In the genomic region with DNA sequence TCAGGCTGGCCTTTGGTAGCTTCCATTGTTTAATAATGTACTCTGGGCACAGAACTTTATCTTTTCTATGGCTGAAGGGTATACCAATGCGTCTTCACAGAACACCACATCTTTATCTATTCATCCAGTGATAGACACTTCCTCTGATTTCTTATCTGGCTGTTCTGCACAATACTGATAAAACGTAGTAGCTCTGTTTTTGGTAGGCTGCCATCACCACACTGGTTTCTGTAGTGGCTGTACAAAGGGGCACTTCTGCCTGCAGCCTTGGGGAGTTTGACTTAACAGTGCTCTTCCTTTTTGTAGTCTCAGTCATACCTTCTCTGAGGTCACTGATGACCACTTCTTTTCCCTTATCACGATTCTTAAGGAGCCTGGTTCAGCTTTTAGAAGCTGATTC, we compare ENCODE assay signal across 20 mouse cellular contexts.
A peak's percentile ranks its signal among the peaks of the same experiment; 100 is the strongest.
DNase-seq lines count a peak whose midpoint lies in the region; ATAC-seq and TF ChIP-seq lines count a peak whose summit lies in the region.
"Had no signal": no experiment of that assay in that cellular context is flagged by ENCODE, and none has a peak within 500 bp of the region (broad histone marks: within the 10 kb centered on the region; RNA-seq: fewer than 3 reads in every experiment).

No protein-coding gene starts in this region.

- DNase-seq in lung, postnatal 0 days (ENCODE audit: low spot score) = no peak
- no peak for DNase-seq in lung, postnatal 10 days
- peak; percentile 10 for DNase-seq in CD4-positive helper T cell, adult 2 months (ENCODE audit: low read depth, low spot score)
- DNase-seq in urinary bladder, postnatal 4 days (ENCODE audit: low spot score in 2 of 2) = no peak
- no peak for DNase-seq in spleen, adult 12 weeks (ENCODE audit: low spot score)
- DNase-seq: adrenal gland, postnatal 14 days; cerebellum, adult 11-12 months; cerebellum, adult 9-10 months; cerebellum, postnatal 36 days; forebrain, postnatal 0 days; gastrocnemius, postnatal 14 days; heart, postnatal 10 days; heart, postnatal 4 days had no signal

- H3K9ac ChIP-seq in lung, postnatal 0 days (replicated peaks; ENCODE audit: low read depth) = no peak overlapping the region
- H3K9ac ChIP-seq: forebrain, embryonic 13.5 days; forebrain, postnatal 0 days; hindbrain, embryonic 13.5 days had no signal

- H3K4me3 ChIP-seq in lung, postnatal 0 days (ENCODE audit: low read depth, low read length) = no peak overlapping the region
- H3K4me3 ChIP-seq: embryonic facial prominence, embryonic 10.5 days; forebrain, embryonic 13.5 days; heart, embryonic 10.5 days; hindbrain, embryonic 13.5 days had no signal

- 28% methylated on average over 3 of the region's 3 CpGs for WGBS in lung, postnatal 0 days

- no peaks in the 10 kb centered on the region for H3K4me1 ChIP-seq in lung, postnatal 0 days (ENCODE audit: insufficient read depth, low read depth, low read length)
- H3K4me1 ChIP-seq: forebrain, embryonic 13.5 days had no signal

- H3K4me2 ChIP-seq in lung, postnatal 0 days (replicated peaks; ENCODE audit: low read depth, low read length) = no peak overlapping the region
- H3K4me2 ChIP-seq: forebrain, embryonic 13.5 days; hindbrain, embryonic 13.5 days had no signal

- no peak for ATAC-seq in lung, postnatal 0 days
- ATAC-seq in granulocyte monocyte progenitor cell, adult 5-6 weeks (replicated peaks; ENCODE audit: poor library complexity, severe bottlenecking) = peak; percentile 50
- ATAC-seq in megakaryocyte-erythroid progenitor cell, adult 5-6 weeks (replicated peaks; ENCODE audit: low FRiP score, low TSS enrichment, poor library complexity, severe bottlenecking) = peak; percentile 26; the same call in 1 of the 2 replicates
- ATAC-seq: forebrain, embryonic 13.5 days; forebrain, postnatal 0 days; hindbrain, postnatal 0 days had no signal

- peak; percentile 18; the same call in 1 of the 2 replicates for TF ChIP-seq EP300 in lung, postnatal 0 days (IDR thresholded peaks at IDR 0.05)

- no peaks in the 10 kb centered on the region for H3K27me3 ChIP-seq in lung, postnatal 0 days (replicated peaks; ENCODE audit: insufficient read depth, low read length)
- H3K27me3 ChIP-seq: hindbrain, embryonic 13.5 days had no signal

- no peak for TF ChIP-seq CTCF in lung, postnatal 0 days (IDR thresholded peaks at IDR 0.05)

- H3K27ac ChIP-seq in lung, postnatal 0 days (ENCODE audit: low read length) = no peak overlapping the region
- H3K27ac ChIP-seq: embryonic facial prominence, embryonic 10.5 days; forebrain, embryonic 13.5 days; heart, embryonic 10.5 days; hindbrain, embryonic 13.5 days; hindbrain, postnatal 0 days had no signal

- no peaks in the 10 kb centered on the region for H3K36me3 ChIP-seq in lung, postnatal 0 days (ENCODE audit: insufficient read depth, low read length)
- H3K36me3 ChIP-seq: embryonic facial prominence, embryonic 10.5 days; heart, embryonic 10.5 days; hindbrain, embryonic 13.5 days had no signal

- H3K9me3 ChIP-seq in lung, postnatal 0 days (ENCODE audit: low read length) = no peaks in the 10 kb centered on the region
- H3K9me3 ChIP-seq: embryonic facial prominence, embryonic 10.5 days; forebrain, embryonic 13.5 days; heart, embryonic 10.5 days; hindbrain, embryonic 13.5 days had no signal
